Mouse (Mus musculus): Measurements from ENCODE around the gene Tm7sf2. TPM values are rescaled to one million over a fixed set of nuclear protein-coding genes. Genes with fewer than 3 reads are reported as not detected.

Gene Tm7sf2
- total and polyA plus RNA-seq, 3 experiments = 22.0 to 126 (median 48.3) TPM

Small RNA genes within 50 kb of the gene (microRNA-seq; reads per million reads assigned to microRNA genes)
- 0.88 to 2.5 reads per million in 2 experiments for gene Mir6988

Other genes with a start within 250 kb of the Tm7sf2 start
- 10 to 100 TPM; 41.2 to 51.4 TPM for gene Frmd8, start 193.1 kb downstream of the Tm7sf2 start, total RNA-seq (2021)
- gene Frmd8, start 193.1 kb downstream of the Tm7sf2 start, polyA plus RNA-seq (2012; rRNA removed) = 27.8 and 36.4 TPM in 2 replicates
- 10 to 100 TPM; 15.5 to 36.2 TPM for gene Slc25a45, start 190.6 kb downstream of the Tm7sf2 start, total RNA-seq (2021)
- gene Slc25a45, start 190.6 kb downstream of the Tm7sf2 start, polyA plus RNA-seq (2012; rRNA removed) = 42.4 and 44.6 TPM in 2 replicates
- gene Tigd3, start 174.2 kb downstream of the Tm7sf2 start, total RNA-seq (2021) = 1 to 10 TPM; 1.0 to 1.1 TPM
- gene Tigd3, start 174.2 kb downstream of the Tm7sf2 start, polyA plus RNA-seq (2012; rRNA removed) = 0.48 and 0.53 TPM in 2 replicates
- gene Dpf2, start 155.4 kb downstream of the Tm7sf2 start, total RNA-seq (2021) = 100 to 1,000 TPM in 1 of 2 experiments, 10 to 100 TPM in 1; 90.6 to 125 TPM
- 51.7 and 56.3 TPM in 2 replicates for gene Dpf2, start 155.4 kb downstream of the Tm7sf2 start, polyA plus RNA-seq (2012; rRNA removed)
- 1 to 10 TPM; 5.5 to 8.0 TPM for gene Cdc42ep2, start 143.6 kb downstream of the Tm7sf2 start, total RNA-seq (2021)
- 5.6 and 5.9 TPM in 2 replicates for gene Cdc42ep2, start 143.6 kb downstream of the Tm7sf2 start, polyA plus RNA-seq (2012; rRNA removed)
- gene Pola2, start 104.2 kb downstream of the Tm7sf2 start, total RNA-seq (2021) = 10 to 100 TPM; 15.9 to 20.4 TPM
- 36.0 and 41.0 TPM in 2 replicates for gene Pola2, start 104.2 kb downstream of the Tm7sf2 start, polyA plus RNA-seq (2012; rRNA removed)
- gene Slc22a20, start 82.2 kb downstream of the Tm7sf2 start, total RNA-seq (2021) = not detected
- not detected in 2 replicates for gene Slc22a20, start 82.2 kb downstream of the Tm7sf2 start, polyA plus RNA-seq (2012; rRNA removed)
- gene Capn1, start 52.5 kb downstream of the Tm7sf2 start, total RNA-seq (2021) = 10 to 100 TPM; 34.9 to 42.1 TPM
- gene Capn1, start 52.5 kb downstream of the Tm7sf2 start, polyA plus RNA-seq (2012; rRNA removed) = 34.8 and 37.9 TPM in 2 replicates
- gene Syvn1, start 21.8 kb downstream of the Tm7sf2 start, total RNA-seq (2021) = 10 to 100 TPM; 54.1 to 71.3 TPM
- gene Syvn1, start 21.8 kb downstream of the Tm7sf2 start, polyA plus RNA-seq (2012; rRNA removed) = 87.3 and 114 TPM in 2 replicates
- 10 to 100 TPM; 64.8 to 67.5 TPM for gene Mrpl49, start 10.6 kb downstream of the Tm7sf2 start, total RNA-seq (2021)
- gene Mrpl49, start 10.6 kb downstream of the Tm7sf2 start, polyA plus RNA-seq (2012; rRNA removed) = 15.8 and 17.0 TPM in 2 replicates
- gene Fau, start 10.5 kb downstream of the Tm7sf2 start, total RNA-seq (2021) = 1,000 to 10,000 TPM; 1,141 to 1,229 TPM
- gene Fau, start 10.5 kb downstream of the Tm7sf2 start, polyA plus RNA-seq (2012; rRNA removed) = 984 and 1,350 TPM in 2 replicates
- gene Znhit2, start 7.2 kb downstream of the Tm7sf2 start, total RNA-seq (2021) = 10 to 100 TPM; 24.7 to 37.5 TPM
- gene Znhit2, start 7.2 kb downstream of the Tm7sf2 start, polyA plus RNA-seq (2012; rRNA removed) = 134 and 152 TPM in 2 replicates
- 10 to 100 TPM; 57.1 to 60.0 TPM for gene Vps51, start 8.9 kb upstream of the Tm7sf2 start, total RNA-seq (2021)
- 64.4 and 66.3 TPM in 2 replicates for gene Vps51, start 8.9 kb upstream of the Tm7sf2 start, polyA plus RNA-seq (2012; rRNA removed)
- not detected for gene Tmem262, start 11.7 kb upstream of the Tm7sf2 start, total RNA-seq (2021)
- 1.0 TPM in 1 of 2 replicates, not detected in the other for gene Tmem262, start 11.7 kb upstream of the Tm7sf2 start, polyA plus RNA-seq (2012; rRNA removed)
- not detected for gene Gm28374, start 13.9 kb upstream of the Tm7sf2 start, total RNA-seq (2021)
- 0.38 and 0.64 TPM in 2 replicates for gene Gm28374, start 13.9 kb upstream of the Tm7sf2 start, polyA plus RNA-seq (2012; rRNA removed)
- 10 to 100 TPM; 38.9 to 43.5 TPM for gene Zfpl1, start 16.6 kb upstream of the Tm7sf2 start, total RNA-seq (2021)
- gene Zfpl1, start 16.6 kb upstream of the Tm7sf2 start, polyA plus RNA-seq (2012; rRNA removed) = 91.2 and 122 TPM in 2 replicates
- gene Cdca5, start 16.6 kb upstream of the Tm7sf2 start, total RNA-seq (2021) = under 1 TPM; 0.73 to 0.98 TPM
- 0.32 and 0.80 TPM in 2 replicates for gene Cdca5, start 16.6 kb upstream of the Tm7sf2 start, polyA plus RNA-seq (2012; rRNA removed)
- not detected for gene AC131692.1, start 26.0 kb upstream of the Tm7sf2 start, total RNA-seq (2021)
- gene AC131692.1, start 26.0 kb upstream of the Tm7sf2 start, polyA plus RNA-seq (2012; rRNA removed) = not detected in 2 replicates
- gene Naaladl1, start 37.4 kb upstream of the Tm7sf2 start, total RNA-seq (2021) = not detected
- 0.09 and 0.13 TPM in 2 replicates for gene Naaladl1, start 37.4 kb upstream of the Tm7sf2 start, polyA plus RNA-seq (2012; rRNA removed)
- 10 to 100 TPM; 15.7 to 16.5 TPM for gene Sac3d1, start 50.3 kb upstream of the Tm7sf2 start, total RNA-seq (2021)
- gene Sac3d1, start 50.3 kb upstream of the Tm7sf2 start, polyA plus RNA-seq (2012; rRNA removed) = 92.6 and 97.2 TPM in 2 replicates
- gene Snx15, start 59.9 kb upstream of the Tm7sf2 start, total RNA-seq (2021) = 10 to 100 TPM; 27.0 to 28.2 TPM
- gene Snx15, start 59.9 kb upstream of the Tm7sf2 start, polyA plus RNA-seq (2012; rRNA removed) = 76.8 and 81.1 TPM in 2 replicates
- gene Batf2, start 72.6 kb upstream of the Tm7sf2 start, total RNA-seq (2021) = 1 to 10 TPM; 1.8 to 2.6 TPM
- gene Batf2, start 72.6 kb upstream of the Tm7sf2 start, polyA plus RNA-seq (2012; rRNA removed) = 5.0 and 6.6 TPM in 2 replicates
- gene Arl2, start 73.2 kb upstream of the Tm7sf2 start, total RNA-seq (2021) = 10 to 100 TPM; 84.1 to 96.5 TPM
- gene Arl2, start 73.2 kb upstream of the Tm7sf2 start, polyA plus RNA-seq (2012; rRNA removed) = 313 and 329 TPM in 2 replicates
- gene Majin, start 116.0 kb upstream of the Tm7sf2 start, total RNA-seq (2021) = 1 to 10 TPM; 2.4 to 4.1 TPM
- gene Majin, start 116.0 kb upstream of the Tm7sf2 start, polyA plus RNA-seq (2012; rRNA removed) = 0.56 and 0.72 TPM in 2 replicates
- 10 to 100 TPM; 18.7 to 23.7 TPM for gene Gpha2, start 158.0 kb upstream of the Tm7sf2 start, total RNA-seq (2021)
- gene Gpha2, start 158.0 kb upstream of the Tm7sf2 start, polyA plus RNA-seq (2012; rRNA removed) = 237 and 302 TPM in 2 replicates
- 100 to 1,000 TPM in 1 of 2 experiments, 10 to 100 TPM in 1; 87.1 to 123 TPM for gene Ppp2r5b, start 167.5 kb upstream of the Tm7sf2 start, total RNA-seq (2021)
- gene Ppp2r5b, start 167.5 kb upstream of the Tm7sf2 start, polyA plus RNA-seq (2012; rRNA removed) = 247 and 266 TPM in 2 replicates
- 10 to 100 TPM; 31.0 to 36.0 TPM for gene Atg2a, start 173.3 kb upstream of the Tm7sf2 start, total RNA-seq (2021)
- gene Atg2a, start 173.3 kb upstream of the Tm7sf2 start, polyA plus RNA-seq (2012; rRNA removed) = 105 and 108 TPM in 2 replicates
- 100 to 1,000 TPM; 129 to 133 TPM for gene Ehd1, start 208.4 kb upstream of the Tm7sf2 start, total RNA-seq (2021)
- 470 and 474 TPM in 2 replicates for gene Ehd1, start 208.4 kb upstream of the Tm7sf2 start, polyA plus RNA-seq (2012; rRNA removed)
- 10 to 100 TPM; 14.4 to 24.6 TPM for gene Cdc42bpg, start 238.1 kb upstream of the Tm7sf2 start, total RNA-seq (2021)
- gene Cdc42bpg, start 238.1 kb upstream of the Tm7sf2 start, polyA plus RNA-seq (2012; rRNA removed) = 23.7 and 26.6 TPM in 2 replicates

Measured in adrenal gland, adult 2 months (tissue).